Mouse (Mus musculus): ENCODE measurements around the gene Flot1. TPM values are rescaled to one million over a fixed set of nuclear protein-coding genes. Genes with fewer than 3 reads are reported as not detected.

Gene Flot1
- polyA plus RNA-seq (2015; fragmentation: Nextera tagmentation; extraction: Ambion mirVana): 45.6 and 54.3 TPM in 2 replicates

DNA sequence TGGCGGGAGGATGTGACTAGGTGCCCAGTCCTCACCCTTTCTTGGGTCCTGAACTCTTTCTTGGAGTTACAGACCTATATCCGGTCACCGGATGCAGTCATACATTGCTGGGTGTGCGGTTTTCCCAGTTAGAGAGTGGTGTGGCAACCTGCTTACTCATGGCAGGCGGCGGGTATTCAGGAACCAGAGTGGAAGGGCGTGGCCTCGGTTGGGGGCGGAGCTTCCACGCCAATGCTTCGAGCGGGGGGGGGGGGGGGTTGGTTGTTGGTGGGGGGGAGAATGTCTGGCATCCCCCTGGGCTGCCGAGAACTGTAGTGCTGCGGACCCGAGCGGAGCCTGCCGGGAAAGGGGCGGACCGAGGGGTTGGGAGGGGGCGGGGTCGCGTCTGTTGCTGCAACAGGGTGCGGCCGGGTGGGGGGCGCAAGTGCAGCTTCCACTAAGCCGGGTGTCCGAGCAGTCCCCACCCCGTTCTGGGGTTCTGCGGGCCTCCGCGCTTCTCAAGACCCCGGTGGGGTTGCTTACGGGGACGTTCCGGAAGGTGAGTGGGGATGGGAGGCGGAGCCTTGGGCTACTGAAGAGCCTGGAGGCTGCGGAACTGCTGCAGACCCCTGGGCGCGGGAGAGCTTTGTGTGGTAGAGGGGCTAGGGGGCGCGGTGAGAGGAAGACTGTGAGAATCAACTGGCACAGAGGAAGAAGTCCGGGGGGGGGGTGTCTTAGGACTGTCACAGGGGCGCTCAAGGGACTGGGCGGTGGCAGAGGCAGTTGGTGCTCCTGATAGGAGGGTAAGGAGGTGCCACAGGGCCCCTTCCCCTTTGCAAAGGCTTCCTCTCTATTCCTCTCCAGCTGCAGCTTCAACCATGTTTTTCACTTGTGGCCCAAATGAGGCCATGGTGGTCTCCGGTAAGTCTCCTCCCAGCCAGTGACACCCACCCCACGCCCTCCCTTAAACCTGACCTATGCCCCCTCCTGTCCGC is at the start of gene Flot1:
Flot1 (plus strand) TSS at position 267 of the 974 bp plus-strand sequence.

DNA sequence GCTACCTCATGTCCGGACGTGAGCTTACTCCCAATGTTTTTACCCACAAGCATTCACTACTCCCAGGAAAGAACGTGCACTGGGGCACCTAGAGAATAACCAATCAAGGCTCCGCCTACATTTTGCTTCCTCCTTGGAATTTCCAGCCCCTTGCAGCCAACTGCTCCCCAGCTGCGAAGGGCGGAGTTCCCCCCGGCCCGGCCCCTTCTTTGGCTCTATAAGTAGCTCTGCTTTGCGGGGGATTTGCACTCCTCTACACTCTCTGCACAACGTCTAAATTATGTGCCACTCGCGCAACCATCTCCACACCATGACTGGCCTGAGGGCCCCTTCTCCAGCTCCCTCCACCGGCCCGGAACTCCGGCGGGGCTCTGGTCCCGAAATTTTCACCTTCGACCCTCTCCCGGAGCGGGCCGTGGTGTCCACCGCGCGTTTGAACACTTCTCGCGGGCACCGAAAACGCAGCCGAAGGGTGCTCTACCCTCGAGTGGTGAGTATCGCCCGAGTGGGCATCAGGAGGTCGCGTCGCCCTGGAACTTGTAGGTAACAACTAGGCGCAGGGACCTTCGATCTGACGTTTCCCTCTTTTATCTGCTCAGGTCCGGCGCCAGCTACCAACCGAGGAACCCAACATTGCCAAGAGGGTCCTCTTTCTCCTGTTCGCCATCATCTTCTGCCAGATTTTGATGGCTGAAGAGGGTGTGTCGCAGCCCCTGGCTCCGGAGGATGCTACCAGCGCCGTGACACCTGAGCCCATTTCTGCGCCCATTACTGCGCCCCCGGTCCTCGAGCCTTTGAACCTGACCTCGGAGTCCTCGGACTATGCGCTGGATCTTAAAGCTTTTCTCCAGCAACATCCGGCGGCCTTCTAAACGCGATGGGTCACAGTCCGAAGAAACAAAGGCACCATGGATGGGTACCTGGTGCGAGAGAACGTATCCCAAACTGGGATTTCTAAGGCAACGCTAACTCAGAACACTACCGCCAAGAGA is 1.3 kb upstream of the Flot1 start, which contains the start of gene Ier3:
Ier3 (plus strand) TSS at position 246 of the 992 bp plus-strand sequence.

DNA sequence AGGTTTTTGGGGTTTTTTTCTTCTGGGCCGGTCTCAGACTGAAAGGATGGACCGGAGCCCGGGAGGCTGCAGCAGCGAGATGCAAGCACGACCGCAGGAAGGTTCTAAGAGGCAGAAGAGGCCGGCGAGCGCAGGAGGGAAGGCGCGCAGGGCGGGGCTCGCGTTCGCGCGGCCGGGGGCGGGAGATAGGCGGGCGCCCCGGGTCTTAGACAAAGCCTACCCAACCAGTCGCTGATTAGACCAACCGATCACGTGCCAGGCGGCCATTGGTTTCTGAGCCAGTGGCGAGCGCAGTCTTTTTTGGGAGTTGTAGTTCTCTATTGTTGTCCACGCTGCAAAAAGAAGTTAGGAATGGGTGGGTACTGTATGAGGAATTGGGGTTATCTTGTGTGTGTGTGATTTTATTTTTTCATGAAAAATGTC is 15.1 kb downstream of the Flot1 start, which contains the start of gene Tubb5:
Tubb5 (minus strand) TSS at position 185 of the 423 bp plus-strand sequence.

DNA sequence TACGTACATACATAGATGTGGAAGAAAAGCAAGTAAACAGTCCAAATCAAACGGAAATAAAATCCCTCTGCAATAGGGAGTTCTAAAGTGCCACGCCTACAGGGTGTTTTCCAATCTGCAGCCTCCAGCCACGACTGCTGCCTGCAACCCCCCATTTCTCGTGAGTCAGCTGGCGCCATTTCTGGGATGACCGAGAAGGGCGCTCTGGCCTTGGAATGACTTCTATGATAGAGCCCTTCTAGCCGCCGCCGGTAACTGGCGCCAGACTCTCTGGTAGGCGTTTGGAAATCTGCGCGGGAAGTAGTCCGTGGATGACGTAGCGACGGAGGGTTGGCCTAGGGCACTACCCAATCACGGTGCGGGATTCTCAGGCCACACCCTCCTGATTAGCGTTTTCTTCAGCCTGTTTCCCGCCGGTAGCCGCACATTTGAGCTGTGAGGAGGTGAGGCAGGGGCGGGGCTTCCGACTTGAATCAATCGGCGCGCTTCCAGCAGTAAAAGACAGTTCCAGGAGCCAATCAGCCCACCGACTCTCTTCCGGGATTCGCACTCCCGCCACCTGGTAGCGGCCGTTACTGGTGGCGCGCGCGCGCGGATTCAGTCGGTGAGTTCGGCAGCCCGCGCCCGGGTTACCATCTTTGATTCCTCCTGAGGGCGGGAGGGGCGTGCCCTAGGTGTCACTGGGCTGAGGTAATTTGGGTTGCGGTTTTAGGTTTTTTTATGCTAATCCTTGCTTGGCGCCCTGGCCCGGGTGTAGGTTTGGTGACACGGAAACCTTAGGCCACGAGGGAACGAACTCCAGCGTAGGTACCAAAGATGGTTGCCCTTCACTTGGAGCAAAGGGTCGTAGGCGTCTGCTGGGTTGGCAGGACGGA is 18.3 kb downstream of the Flot1 start, which contains the start of gene Mdc1:
Mdc1 (plus strand) TSS at position 440 of the 875 bp plus-strand sequence.

DNA sequence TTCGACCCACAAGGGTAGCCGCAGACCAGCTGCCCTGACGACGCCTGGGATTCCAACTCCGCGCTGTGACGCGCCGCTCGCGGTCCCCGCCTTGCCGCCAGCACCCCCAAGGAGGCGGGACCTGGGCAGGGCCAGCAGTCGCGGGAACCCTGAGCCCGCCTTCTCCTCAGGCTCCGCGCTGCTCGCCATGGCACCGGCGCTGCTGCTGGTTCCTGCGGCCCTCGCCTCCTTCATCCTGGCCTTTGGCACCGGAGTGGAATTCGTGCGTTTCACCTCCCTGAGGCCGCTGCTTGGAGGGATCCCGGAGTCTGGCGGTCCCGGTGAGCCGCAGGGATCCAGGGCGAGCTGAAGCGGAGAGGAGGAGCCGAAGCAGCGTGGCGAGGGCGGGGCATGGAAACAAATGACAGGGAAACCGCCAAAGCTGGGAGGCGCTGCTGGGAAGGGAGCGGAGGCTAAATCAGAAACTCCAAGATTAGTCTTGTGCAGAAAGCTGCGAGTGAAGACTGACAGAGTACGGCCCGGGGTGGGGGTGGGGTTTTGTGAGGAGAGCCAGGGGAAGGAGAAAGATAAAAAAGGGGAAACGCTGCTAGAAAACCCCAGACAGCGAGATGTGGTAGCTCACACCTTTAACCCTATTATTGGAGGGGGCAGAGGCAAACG is 38.3 kb downstream of the Flot1 start, which contains the start of gene Nrm:
Nrm (plus strand) TSS at position 121 of the 660 bp plus-strand sequence.

DNA sequence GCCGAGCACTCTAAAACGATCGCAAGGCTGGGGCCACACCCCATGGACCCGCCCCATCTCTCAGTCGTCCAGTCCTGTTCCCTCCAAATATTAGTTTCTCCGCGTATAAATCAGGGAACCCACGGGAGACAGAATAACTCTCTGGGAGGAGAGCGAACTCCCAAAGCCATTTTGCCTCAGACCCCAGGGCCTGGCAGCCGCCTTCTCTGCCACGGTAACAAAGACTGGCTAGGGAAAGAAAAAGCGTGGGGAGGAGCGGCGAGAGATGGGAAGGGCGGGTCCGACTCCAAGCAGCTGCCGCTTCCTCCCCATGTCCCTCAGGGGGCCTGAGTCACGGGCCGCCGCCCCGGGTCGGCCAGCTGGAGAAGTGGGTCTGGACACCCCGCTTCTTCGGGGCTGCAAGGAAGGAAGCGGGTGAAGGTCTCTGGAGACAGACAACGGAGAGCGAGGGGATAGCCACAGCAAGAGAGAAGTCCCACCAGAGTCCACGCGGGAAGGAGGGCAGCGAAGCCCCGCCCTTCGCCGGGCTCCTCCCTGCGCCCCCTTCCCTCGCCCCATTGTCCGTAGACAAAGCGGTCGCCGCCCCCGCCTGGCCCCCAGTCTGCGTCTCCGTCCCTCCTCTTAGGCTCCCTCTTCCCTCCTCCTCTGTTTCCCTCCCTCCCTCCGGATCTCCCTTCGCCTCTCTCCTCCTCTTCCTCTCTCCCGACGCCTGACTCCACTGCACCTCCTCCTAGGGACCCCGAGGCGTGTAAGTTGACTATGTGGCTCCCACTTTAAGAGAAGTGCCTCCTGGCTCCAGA is 42.7 kb downstream of the Flot1 start, which contains the start of gene Ppp1r18:
Ppp1r18 (plus strand) TSS at position 113 of the 800 bp plus-strand sequence.

DNA sequence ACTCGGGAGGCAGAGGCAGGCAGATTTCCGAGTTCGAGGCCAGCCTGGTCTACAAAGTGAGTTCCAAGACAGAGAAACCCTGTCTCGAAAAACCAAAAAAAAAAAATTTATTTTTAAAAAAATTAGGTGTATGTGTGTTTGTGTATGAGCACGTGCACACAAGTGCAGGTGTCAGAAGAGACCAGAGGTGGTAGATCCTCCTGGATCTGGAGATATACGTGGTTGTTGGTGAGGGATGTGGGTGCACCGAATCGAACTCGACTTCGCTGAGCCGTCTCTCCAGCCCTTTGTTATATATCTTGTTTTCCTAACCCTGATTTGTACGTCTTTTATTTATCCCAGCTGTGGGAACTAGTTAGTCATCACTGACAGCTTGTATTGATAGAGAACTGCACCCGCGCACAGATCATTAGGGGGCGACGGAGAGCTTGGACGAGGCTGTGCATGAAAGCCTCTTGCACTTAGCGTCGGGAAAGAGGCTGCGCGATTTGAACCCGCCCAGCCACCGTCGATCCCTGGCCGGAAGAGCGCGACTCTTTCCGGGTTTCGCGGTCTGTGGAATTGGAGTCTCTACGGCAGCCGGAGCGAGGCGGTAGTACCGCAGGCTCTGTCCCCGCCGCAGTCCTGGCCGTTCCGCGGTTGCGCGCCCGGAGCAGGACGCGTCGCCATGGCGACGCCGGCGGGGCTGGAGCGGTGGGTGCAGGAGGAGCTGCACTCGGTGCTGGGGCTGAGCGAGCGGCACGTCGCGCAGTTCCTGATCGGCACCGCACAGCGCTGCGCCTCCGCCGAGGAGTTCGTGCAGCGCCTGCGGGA is 56.4 kb downstream of the Flot1 start, which contains the start of gene Dhx16:
Dhx16 (plus strand) TSS at position 575 of the 813 bp plus-strand sequence.

Other genes starting within 250 kb of the Flot1 start
- gene Sfta2, start 221.7 kb upstream of the Flot1 start, polyA plus RNA-seq (2015; fragmentation: Nextera tagmentation; extraction: Ambion mirVana): not detected in 2 replicates
- gene Gm9573, start 196.6 kb upstream of the Flot1 start, polyA plus RNA-seq (2015; fragmentation: Nextera tagmentation; extraction: Ambion mirVana): not detected in 2 replicates
- 0.07 and 0.12 TPM in 2 replicates for gene Mucl3, start 179.5 kb upstream of the Flot1 start, polyA plus RNA-seq (2015; fragmentation: Nextera tagmentation; extraction: Ambion mirVana)
- gene Vars2, start 155.6 kb upstream of the Flot1 start, polyA plus RNA-seq (2015; fragmentation: Nextera tagmentation; extraction: Ambion mirVana): 7.5 and 7.6 TPM in 2 replicates
- 23.5 and 25.8 TPM in 2 replicates for gene Gtf2h4, start 149.5 kb upstream of the Flot1 start, polyA plus RNA-seq (2015; fragmentation: Nextera tagmentation; extraction: Ambion mirVana)
- gene Ddr1, start 118.6 kb upstream of the Flot1 start, polyA plus RNA-seq (2015; fragmentation: Nextera tagmentation; extraction: Ambion mirVana): 13.8 and 18.6 TPM in 2 replicates
- 32.9 and 36.5 TPM in 2 replicates for gene Ier3, start 1.5 kb upstream of the Flot1 start, polyA plus RNA-seq (2015; fragmentation: Nextera tagmentation; extraction: Ambion mirVana)
- gene Tubb5, start 15.1 kb downstream of the Flot1 start, polyA plus RNA-seq (2015; fragmentation: Nextera tagmentation; extraction: Ambion mirVana): 563 and 593 TPM in 2 replicates
- gene Mdc1, start 18.3 kb downstream of the Flot1 start, polyA plus RNA-seq (2015; fragmentation: Nextera tagmentation; extraction: Ambion mirVana): 6.5 and 7.6 TPM in 2 replicates
- gene Nrm, start 38.1 kb downstream of the Flot1 start, polyA plus RNA-seq (2015; fragmentation: Nextera tagmentation; extraction: Ambion mirVana): 38.0 and 41.2 TPM in 2 replicates
- gene Ppp1r18, start 42.4 kb downstream of the Flot1 start, polyA plus RNA-seq (2015; fragmentation: Nextera tagmentation; extraction: Ambion mirVana): 28.7 and 37.7 TPM in 2 replicates
- 33.5 and 34.1 TPM in 2 replicates for gene Dhx16, start 56.6 kb downstream of the Flot1 start, polyA plus RNA-seq (2015; fragmentation: Nextera tagmentation; extraction: Ambion mirVana)
- 16.2 and 16.7 TPM in 2 replicates for gene 2310061I04Rik, start 74.2 kb downstream of the Flot1 start, polyA plus RNA-seq (2015; fragmentation: Nextera tagmentation; extraction: Ambion mirVana)
- 9.9 and 11.9 TPM in 2 replicates for gene Atat1, start 86.8 kb downstream of the Flot1 start, polyA plus RNA-seq (2015; fragmentation: Nextera tagmentation; extraction: Ambion mirVana)
- gene Mrps18b, start 93.2 kb downstream of the Flot1 start, polyA plus RNA-seq (2015; fragmentation: Nextera tagmentation; extraction: Ambion mirVana): 71.9 and 77.8 TPM in 2 replicates
- gene Ppp1r10, start 93.2 kb downstream of the Flot1 start, polyA plus RNA-seq (2015; fragmentation: Nextera tagmentation; extraction: Ambion mirVana): 17.4 and 18.4 TPM in 2 replicates
- gene Abcf1, start 146.5 kb downstream of the Flot1 start, polyA plus RNA-seq (2015; fragmentation: Nextera tagmentation; extraction: Ambion mirVana): 75.9 and 76.2 TPM in 2 replicates
- 18.4 and 21.0 TPM in 2 replicates for gene Gnl1, start 156.6 kb downstream of the Flot1 start, polyA plus RNA-seq (2015; fragmentation: Nextera tagmentation; extraction: Ambion mirVana)
- 8.6 and 11.4 TPM in 2 replicates for gene Prr3, start 157.0 kb downstream of the Flot1 start, polyA plus RNA-seq (2015; fragmentation: Nextera tagmentation; extraction: Ambion mirVana)
- 9.8 and 11.7 TPM in 2 replicates for gene H2-T24, start 197.3 kb downstream of the Flot1 start, polyA plus RNA-seq (2015; fragmentation: Nextera tagmentation; extraction: Ambion mirVana)
- 38.3 and 49.1 TPM in 2 replicates for gene H2-T23, start 209.6 kb downstream of the Flot1 start, polyA plus RNA-seq (2015; fragmentation: Nextera tagmentation; extraction: Ambion mirVana)
- gene H2-T22, start 219.5 kb downstream of the Flot1 start, polyA plus RNA-seq (2015; fragmentation: Nextera tagmentation; extraction: Ambion mirVana): 10.0 and 15.3 TPM in 2 replicates
- gene Gm6034, start 219.7 kb downstream of the Flot1 start, polyA plus RNA-seq (2015; fragmentation: Nextera tagmentation; extraction: Ambion mirVana): not detected in 2 replicates
- gene Gm11127, start 235.1 kb downstream of the Flot1 start, polyA plus RNA-seq (2015; fragmentation: Nextera tagmentation; extraction: Ambion mirVana): not detected in 2 replicates

Data from spleen, postnatal 0 days (tissue).